Mouse (Mus musculus): ENCODE measurements around the gene Slc39a1.
"Not testable (repeated sequence)": the region's sequence is repeated elsewhere in the genome, so short reads cannot be mapped to it uniquely, and the experiment has no call there.

The Slc39a1 gene

GRCm38 (mm10) chr3:90241669-90242358 lies 6.2 kb upstream of the Slc39a1 start:
- no peak for DNase-seq (ENCODE audit: low read depth, low spot score)

- no peak for DNase-seq (ENCODE audit: low read depth, low spot score)
These were observed 4.8 kb upstream of the Slc39a1 start, which contains the start of gene Creb3l4 for GRCm38 (mm10) chr3:90242984-90243775. TSS of gene Creb3l4 (minus strand) at chr3:90243512.

- peak; percentile 49 for DNase-seq (ENCODE audit: low read depth, low spot score)
These were observed 2.6 kb upstream of the Slc39a1 start for GRCm38 (mm10) chr3:90245406-90245805.

GRCm38 (mm10) chr3:90247630-90247959 lies 377 bp upstream of the Slc39a1 start:
- no peak for DNase-seq (ENCODE audit: low read depth, low spot score)

- DNase-seq (ENCODE audit: low read depth, low spot score): no peak
These were observed 751 bp downstream of the Slc39a1 start for GRCm38 (mm10) chr3:90248746-90249100.

GRCm38 (mm10) chr3:90250791-90251190 lies 2.8 kb downstream of the Slc39a1 start:
- no peak for DNase-seq (ENCODE audit: low read depth, low spot score)

- DNase-seq (ENCODE audit: low read depth, low spot score): not testable (repeated sequence)
These were observed 3.8 kb downstream of the Slc39a1 start for GRCm38 (mm10) chr3:90251731-90252226.

- not testable (repeated sequence) for DNase-seq (ENCODE audit: low read depth, low spot score)
These were observed 4.7 kb downstream of the Slc39a1 start for GRCm38 (mm10) chr3:90252659-90253058.

GRCm38 (mm10) chr3:90253174-90253573 lies 5.2 kb downstream of the Slc39a1 start:
- peak; percentile 22 for DNase-seq (ENCODE audit: low read depth, low spot score)

GRCm38 (mm10) chr3:90253653-90254418 lies 5.9 kb downstream of the Slc39a1 start, which contains the start of gene Crtc2:
TSS of gene Crtc2 (plus strand) at chr3:90254163.
- peak; percentile 95 for DNase-seq (ENCODE audit: low read depth, low spot score)

GRCm38 (mm10) chr3:90254419-90255193 lies 6.6 kb downstream of the Slc39a1 start:
- peak; percentile 50 for DNase-seq (ENCODE audit: low read depth, low spot score)

GRCm38 (mm10) chr3:90255194-90255565 lies 7.2 kb downstream of the Slc39a1 start:
- no peak for DNase-seq (ENCODE audit: low read depth, low spot score)

GRCm38 (mm10) chr3:90255784-90256353 lies 7.9 kb downstream of the Slc39a1 start:
- DNase-seq (ENCODE audit: low read depth, low spot score): no peak

- no peak for DNase-seq (ENCODE audit: low read depth, low spot score)
These were observed 9.0 kb downstream of the Slc39a1 start for GRCm38 (mm10) chr3:90256731-90257530.

- DNase-seq (ENCODE audit: low read depth, low spot score): no peak
These were observed 10.5 kb downstream of the Slc39a1 start for GRCm38 (mm10) chr3:90258521-90258920.

- no peak for DNase-seq (ENCODE audit: low read depth, low spot score)
These were observed 15.3 kb downstream of the Slc39a1 start for GRCm38 (mm10) chr3:90263121-90263771.

GRCm38 (mm10) chr3:90264687-90265033 lies 16.7 kb downstream of the Slc39a1 start:
- DNase-seq (ENCODE audit: low read depth, low spot score): no peak

GRCm38 (mm10) chr3:90265034-90265931 lies 17.3 kb downstream of the Slc39a1 start, which contains the start of gene Dennd4b:
TSS of gene Dennd4b (plus strand) at chr3:90265185.
- DNase-seq (ENCODE audit: low read depth, low spot score): peak; percentile 95
